Mouse (Mus musculus): ENCODE data around the gene Snapin. TPM values are rescaled to one million over a fixed set of nuclear protein-coding genes. Genes with fewer than 3 reads are reported as not detected.

Snapin gene
- polyA plus RNA-seq, 1 experiment, result 65.1 TPM

- H3K36me3 ChIP-seq (ENCODE audit: control insufficient read depth, insufficient read depth, low read length, poor library complexity, severe bottlenecking), result peaks cover 40% of the 10 kb centered on the region
- no peaks in the 10 kb centered on the region for H3K9me3 ChIP-seq (replicated peaks; ENCODE audit: control insufficient read depth, insufficient read depth, low read length, poor library complexity, severe bottlenecking)
- peak within 1 kb of the TSS; percentile 95 for H3K9ac ChIP-seq (ENCODE audit: low read depth, poor library complexity, severe bottlenecking)
- TF ChIP-seq POLR2A (IDR thresholded peaks at IDR 0.05; ENCODE audit: insufficient read depth, low read length), result peak; percentile 77
- TF ChIP-seq CTCF (IDR thresholded peaks at IDR 0.05; ENCODE audit: low read depth, low read length), result no peak
- H3K27me3 ChIP-seq (ENCODE audit: control insufficient read depth, insufficient read depth, low read length, poor library complexity, severe bottlenecking), result no peaks in the 10 kb centered on the region
- H3K4me1 ChIP-seq (ENCODE audit: control insufficient read depth, insufficient read depth, low read length), result no peaks in the 10 kb centered on the region
- H3K27ac ChIP-seq (ENCODE audit: insufficient read depth, low read length), result peak within 1 kb of the TSS; percentile 82
- H3K4me3 ChIP-seq (ENCODE audit: low read depth, low read length), result peak within 1 kb of the TSS; percentile 100
Measured at GRCm38 (mm10) chr3:90508950-90509746, 18.3 kb upstream of the Snapin start, which contains the start of gene Chtop. Gene Chtop (minus strand): TSS chr3:90509498.

GRCm38 (mm10) chr3:90508287-90508949 lies 17.6 kb upstream of the Snapin start:
- H3K9me3 ChIP-seq (replicated peaks; ENCODE audit: control insufficient read depth, insufficient read depth, low read length, poor library complexity, severe bottlenecking), result no peaks in the 10 kb centered on the region
- peak overlapping the region; percentile 100 for H3K4me3 ChIP-seq (ENCODE audit: low read depth, low read length)
- peak overlapping the region; percentile 6; the same call in 1 of the 2 replicates for H3K27ac ChIP-seq (ENCODE audit: insufficient read depth, low read length)
- TF ChIP-seq EP300 (IDR thresholded peaks at IDR 0.05; ENCODE audit: insufficient read depth, low read depth, low read length) (no peak), CTCF (IDR thresholded peaks at IDR 0.05; ENCODE audit: low read depth, low read length) (no peak), POLR2A (IDR thresholded peaks at IDR 0.05; ENCODE audit: insufficient read depth, low read length) (no peak)
- peak overlapping the region; percentile 95 for H3K9ac ChIP-seq (ENCODE audit: low read depth, poor library complexity, severe bottlenecking)
- H3K27me3 ChIP-seq (ENCODE audit: control insufficient read depth, insufficient read depth, low read length, poor library complexity, severe bottlenecking), result no peaks in the 10 kb centered on the region
- no peaks in the 10 kb centered on the region for H3K4me1 ChIP-seq (ENCODE audit: control insufficient read depth, insufficient read depth, low read length)
- H3K36me3 ChIP-seq (ENCODE audit: control insufficient read depth, insufficient read depth, low read length, poor library complexity, severe bottlenecking), result peaks cover 47% of the 10 kb centered on the region

- no peaks in the 10 kb centered on the region for H3K9me3 ChIP-seq (replicated peaks; ENCODE audit: control insufficient read depth, insufficient read depth, low read length, poor library complexity, severe bottlenecking)
- TF ChIP-seq POLR2A (IDR thresholded peaks at IDR 0.05; ENCODE audit: insufficient read depth, low read length) (no peak), CTCF (IDR thresholded peaks at IDR 0.05; ENCODE audit: low read depth, low read length) (no peak), EP300 (IDR thresholded peaks at IDR 0.05; ENCODE audit: insufficient read depth, low read depth, low read length) (no peak)
- H3K4me1 ChIP-seq (ENCODE audit: control insufficient read depth, insufficient read depth, low read length), result no peaks in the 10 kb centered on the region
- H3K27ac ChIP-seq (ENCODE audit: insufficient read depth, low read length), result no peak overlapping the region
- peaks cover 68% of the 10 kb centered on the region for H3K36me3 ChIP-seq (ENCODE audit: control insufficient read depth, insufficient read depth, low read length, poor library complexity, severe bottlenecking)
- H3K9ac ChIP-seq (ENCODE audit: low read depth, poor library complexity, severe bottlenecking), result no peak overlapping the region
- H3K27me3 ChIP-seq (ENCODE audit: control insufficient read depth, insufficient read depth, low read length, poor library complexity, severe bottlenecking), result no peaks in the 10 kb centered on the region
- H3K4me3 ChIP-seq (ENCODE audit: low read depth, low read length), result no peak overlapping the region
Measured at GRCm38 (mm10) chr3:90506362-90506761, 15.5 kb upstream of the Snapin start.

- H3K27ac ChIP-seq (ENCODE audit: insufficient read depth, low read length), result no peak overlapping the region
- H3K9me3 ChIP-seq (replicated peaks; ENCODE audit: control insufficient read depth, insufficient read depth, low read length, poor library complexity, severe bottlenecking), result no peaks in the 10 kb centered on the region
- H3K27me3 ChIP-seq (ENCODE audit: control insufficient read depth, insufficient read depth, low read length, poor library complexity, severe bottlenecking), result no peaks in the 10 kb centered on the region
- peaks cover 77% of the 10 kb centered on the region for H3K36me3 ChIP-seq (ENCODE audit: control insufficient read depth, insufficient read depth, low read length, poor library complexity, severe bottlenecking)
- no peak overlapping the region for H3K4me3 ChIP-seq (ENCODE audit: low read depth, low read length)
- no peaks in the 10 kb centered on the region for H3K4me1 ChIP-seq (ENCODE audit: control insufficient read depth, insufficient read depth, low read length)
- no peak overlapping the region for H3K9ac ChIP-seq (ENCODE audit: low read depth, poor library complexity, severe bottlenecking)
- TF ChIP-seq EP300 (IDR thresholded peaks at IDR 0.05; ENCODE audit: insufficient read depth, low read depth, low read length) (no peak), POLR2A (IDR thresholded peaks at IDR 0.05; ENCODE audit: insufficient read depth, low read length) (no peak), CTCF (IDR thresholded peaks at IDR 0.05; ENCODE audit: low read depth, low read length) (no peak)
Measured at GRCm38 (mm10) chr3:90505216-90505615, 14.4 kb upstream of the Snapin start.

- H3K4me3 ChIP-seq (ENCODE audit: low read depth, low read length), result no peak overlapping the region
- H3K27me3 ChIP-seq (ENCODE audit: control insufficient read depth, insufficient read depth, low read length, poor library complexity, severe bottlenecking), result no peaks in the 10 kb centered on the region
- H3K9ac ChIP-seq (ENCODE audit: low read depth, poor library complexity, severe bottlenecking), result no peak overlapping the region
- H3K9me3 ChIP-seq (replicated peaks; ENCODE audit: control insufficient read depth, insufficient read depth, low read length, poor library complexity, severe bottlenecking), result no peaks in the 10 kb centered on the region
- TF ChIP-seq EP300 (IDR thresholded peaks at IDR 0.05; ENCODE audit: insufficient read depth, low read depth, low read length) (no peak), POLR2A (IDR thresholded peaks at IDR 0.05; ENCODE audit: insufficient read depth, low read length) (no peak)
- peaks cover 91% of the 10 kb centered on the region for H3K36me3 ChIP-seq (ENCODE audit: control insufficient read depth, insufficient read depth, low read length, poor library complexity, severe bottlenecking)
- no peaks in the 10 kb centered on the region for H3K4me1 ChIP-seq (ENCODE audit: control insufficient read depth, insufficient read depth, low read length)
- no peak overlapping the region for H3K27ac ChIP-seq (ENCODE audit: insufficient read depth, low read length)
Measured at GRCm38 (mm10) chr3:90503444-90503843, 12.6 kb upstream of the Snapin start.

GRCm38 (mm10) chr3:90497597-90497996 lies 6.8 kb upstream of the Snapin start:
- Histone ChIP-seq H3K9ac (ENCODE audit: low read depth, poor library complexity, severe bottlenecking) (no peak overlapping the region), H3K36me3 (ENCODE audit: control insufficient read depth, insufficient read depth, low read length, poor library complexity, severe bottlenecking) (peaks cover 55% of the 10 kb centered on the region), H3K27ac (ENCODE audit: insufficient read depth, low read length) (no peak overlapping the region), H3K9me3 (replicated peaks; ENCODE audit: control insufficient read depth, insufficient read depth, low read length, poor library complexity, severe bottlenecking) (no peaks in the 10 kb centered on the region), H3K4me3 (ENCODE audit: low read depth, low read length) (no peak overlapping the region), H3K4me1 (ENCODE audit: control insufficient read depth, insufficient read depth, low read length) (no peaks in the 10 kb centered on the region), H3K27me3 (ENCODE audit: control insufficient read depth, insufficient read depth, low read length, poor library complexity, severe bottlenecking) (no peaks in the 10 kb centered on the region)
- TF ChIP-seq CTCF (IDR thresholded peaks at IDR 0.05; ENCODE audit: low read depth, low read length) (no peak), EP300 (IDR thresholded peaks at IDR 0.05; ENCODE audit: insufficient read depth, low read depth, low read length) (no peak), POLR2A (IDR thresholded peaks at IDR 0.05; ENCODE audit: insufficient read depth, low read length) (no peak)
